Mouse (Mus musculus): ENCODE measurements around the gene Fcgr3.
A peak's percentile ranks its signal among the peaks of the same experiment; 100 is the strongest.
"Not testable (repeated sequence)": the region's sequence is repeated elsewhere in the genome, so short reads cannot be mapped to it uniquely, and the experiment has no call there.

Gene Fcgr3

DNA sequence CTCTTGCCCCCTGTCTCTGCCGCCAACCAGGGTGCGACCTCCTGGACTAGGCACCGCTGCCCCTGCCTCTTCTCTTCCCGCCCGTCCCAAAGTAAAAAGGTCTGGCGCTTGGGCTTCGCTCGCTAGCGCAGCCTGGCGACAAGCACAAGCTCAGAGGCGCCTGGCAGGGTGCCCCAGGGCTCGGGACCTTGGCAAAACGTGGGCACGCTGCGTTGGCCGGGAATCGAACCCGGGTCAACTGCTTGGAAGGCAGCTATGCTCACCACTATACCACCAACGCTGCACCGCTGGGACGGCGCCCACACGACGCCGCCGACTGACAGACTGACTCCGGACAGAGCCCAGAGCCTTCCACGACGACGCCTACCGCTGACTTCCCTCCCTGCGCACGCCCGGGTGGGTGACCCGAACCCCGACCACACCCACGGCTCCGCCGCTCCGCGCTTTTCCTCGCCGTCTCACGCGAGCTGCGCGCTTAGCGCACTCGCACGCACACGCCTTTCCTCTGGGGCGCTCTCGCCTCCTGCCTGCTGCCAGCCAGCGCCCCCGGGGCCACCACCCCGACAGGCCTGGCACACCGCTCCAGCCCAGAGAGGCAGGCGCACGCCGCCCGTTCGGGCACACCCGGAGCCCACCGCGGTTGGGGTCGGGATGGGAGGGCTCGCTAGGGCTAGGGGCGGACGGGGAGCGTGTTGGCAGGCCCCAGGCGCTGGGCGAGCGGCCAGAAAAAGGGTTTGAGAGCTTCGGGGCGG lies at the start of gene Fcgr3:
TSS of gene Fcgr3 (minus strand) at position 445 of the 752 bp plus-strand sequence.
- DNase-seq: peak; percentile 85

- DNase-seq: peak; percentile 37
Observed at GRCm38 (mm10) chr1:171113873-171114299, 49.2 kb upstream of the Fcgr3 start, which contains the start of gene Cfap126. Cfap126 (plus strand) TSS chr1:171113918.

DNA sequence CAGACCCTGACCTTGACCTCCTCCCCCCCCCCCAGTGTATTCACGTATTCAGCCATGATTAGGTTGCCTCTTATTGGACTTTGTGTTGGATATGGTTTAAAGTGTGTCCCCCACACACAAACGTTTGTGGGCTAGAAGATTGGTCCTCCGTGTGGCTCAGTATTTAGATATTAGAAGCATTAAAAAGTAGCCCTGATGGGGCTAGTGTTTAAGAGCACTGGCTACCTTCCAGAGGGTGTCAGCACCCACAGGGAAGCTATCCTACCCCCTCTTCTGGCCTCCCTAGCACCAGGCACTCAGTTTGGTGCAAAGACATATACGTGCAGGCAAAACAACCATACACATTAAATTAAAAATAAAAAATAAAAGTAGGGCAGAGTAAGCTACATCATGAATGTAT lies 48.3 kb upstream of the Fcgr3 start:
- no peak for DNase-seq

GRCm38 (mm10) chr1:171111781-171112575 lies 47.2 kb upstream of the Fcgr3 start:
- DNase-seq: no peak

DNA sequence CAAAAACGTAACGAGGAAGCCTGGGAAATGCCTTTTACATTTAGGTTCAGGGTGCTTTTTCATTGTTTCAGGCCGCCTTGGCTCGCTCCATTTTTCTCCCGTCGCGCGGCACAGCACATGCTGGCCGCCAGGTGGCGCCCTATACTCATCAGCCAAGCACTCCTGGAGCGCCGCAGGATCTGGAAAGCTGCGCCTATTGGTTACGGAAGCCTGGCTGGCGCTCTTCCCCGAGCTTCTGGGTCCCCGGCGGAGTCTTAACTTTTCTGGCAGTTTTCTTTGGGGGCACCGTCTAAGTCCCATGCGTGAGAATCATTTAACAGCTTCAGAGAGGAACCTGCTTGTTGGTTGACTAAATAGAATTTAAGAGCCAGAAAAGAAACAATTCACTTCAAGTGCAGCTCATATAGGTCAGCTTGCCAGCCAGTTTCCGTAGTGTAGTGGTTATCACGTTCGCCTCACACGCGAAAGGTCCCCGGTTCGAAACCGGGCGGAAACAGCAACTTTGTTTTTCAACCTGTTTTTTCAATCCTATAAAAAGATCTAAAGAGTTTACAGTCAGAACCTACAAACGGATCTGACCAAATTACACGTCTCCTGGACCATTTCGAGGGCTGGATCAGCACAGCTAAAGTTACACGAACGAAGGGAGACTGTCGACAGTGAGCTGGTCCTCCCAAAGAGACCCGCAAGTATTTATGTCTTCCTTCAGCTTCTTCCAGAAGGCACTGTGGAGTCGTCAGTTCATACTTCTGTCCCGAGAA lies 46.5 kb upstream of the Fcgr3 start:
- peak; percentile 94 for DNase-seq

DNA sequence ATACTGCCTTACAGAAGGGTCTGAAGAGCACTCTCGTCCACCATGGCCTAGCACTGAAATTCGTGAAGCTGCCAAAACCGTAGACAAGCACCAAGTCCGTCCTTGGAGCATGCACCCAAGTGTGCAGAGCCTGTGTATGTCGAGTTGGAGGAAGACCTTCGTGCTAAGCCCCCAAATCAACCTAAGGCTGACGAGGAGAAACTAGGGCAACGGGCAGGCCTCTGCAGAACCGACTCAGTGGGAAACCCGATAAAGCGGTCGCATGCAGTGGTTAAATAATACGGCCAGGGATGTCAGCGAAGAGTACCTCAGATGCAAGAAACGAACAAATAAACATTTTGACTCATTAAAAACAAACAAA lies 45.9 kb upstream of the Fcgr3 start:
- no peak for DNase-seq

GRCm38 (mm10) chr1:171109620-171110019 lies 44.9 kb upstream of the Fcgr3 start:
- DNase-seq: no peak

GRCm38 (mm10) chr1:171105226-171105625 lies 40.5 kb upstream of the Fcgr3 start:
- DNase-seq: no peak

- no peak for DNase-seq
Observed at GRCm38 (mm10) chr1:171103179-171103840, 38.6 kb upstream of the Fcgr3 start.

DNA sequence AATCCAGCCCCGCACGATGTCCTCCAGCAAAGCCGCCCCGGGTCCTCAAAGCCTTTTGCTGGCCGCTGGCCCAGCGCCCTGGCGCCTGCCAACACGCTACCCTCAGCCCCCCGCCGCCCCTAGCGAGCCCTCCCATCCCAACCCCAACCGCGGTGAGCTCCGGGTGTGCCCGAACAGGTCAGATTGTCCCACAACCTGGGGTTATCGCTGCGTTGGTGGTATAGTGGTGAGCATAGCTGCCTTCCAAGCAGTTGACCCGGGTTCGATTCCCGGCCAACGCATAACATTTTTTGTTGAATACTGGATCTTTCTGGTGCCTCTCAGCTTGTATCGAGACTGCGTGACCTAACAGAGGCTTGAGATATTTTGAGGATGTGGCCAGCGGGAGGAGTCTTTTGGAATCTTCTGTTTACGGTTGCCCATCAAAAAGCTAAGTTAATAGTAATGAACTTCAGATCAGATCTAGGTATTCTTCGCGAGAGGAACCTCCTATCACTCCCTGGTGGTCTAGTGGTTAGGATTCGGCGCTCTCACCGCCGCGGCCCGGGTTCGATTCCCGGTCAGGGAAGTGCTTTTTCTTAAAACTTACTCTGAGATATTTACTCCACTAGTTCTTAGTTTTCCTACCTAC lies 37.9 kb upstream of the Fcgr3 start:
- DNase-seq: peak; percentile 83

GRCm38 (mm10) chr1:171101733-171102546 lies 37.2 kb upstream of the Fcgr3 start:
- DNase-seq: peak; percentile 86

DNA sequence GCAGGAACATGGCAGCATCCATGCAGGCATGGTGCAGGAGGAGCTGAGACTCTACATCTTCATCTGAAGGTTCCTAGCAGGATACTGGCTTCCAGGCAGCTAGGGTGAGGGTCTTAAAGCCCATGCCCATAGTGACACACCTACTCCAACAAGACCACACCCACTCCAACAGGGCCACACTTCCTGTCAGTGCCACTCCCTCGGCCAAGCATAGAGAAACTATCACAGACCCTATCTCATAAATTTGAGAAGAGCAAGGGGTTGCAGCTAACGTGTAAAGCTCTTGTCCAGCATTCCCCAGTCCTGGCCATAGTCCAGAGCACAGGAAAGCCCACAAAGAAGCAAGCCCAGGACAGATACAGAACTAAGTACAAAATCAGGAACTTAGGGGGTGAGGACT lies 36.3 kb upstream of the Fcgr3 start:
- DNase-seq: no peak

DNA sequence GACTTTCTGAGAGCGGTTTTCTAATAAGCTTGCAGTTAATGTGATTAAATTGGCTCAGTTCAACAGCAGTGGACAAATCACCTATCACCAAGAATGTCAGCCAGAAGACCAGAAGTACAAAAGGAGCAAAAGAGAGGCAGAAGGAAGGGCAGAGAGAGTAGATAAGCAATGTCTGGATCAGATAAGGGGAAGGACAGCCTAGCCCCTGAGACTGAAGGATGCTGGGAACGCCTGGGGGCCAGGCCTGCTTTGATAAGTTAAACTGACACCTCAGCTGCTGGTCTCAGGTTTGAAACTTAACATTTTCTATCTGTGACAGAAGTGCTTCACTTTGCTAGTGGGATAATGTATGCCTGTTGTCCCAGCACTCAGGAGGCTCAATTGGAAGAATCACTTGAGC lies 32.9 kb upstream of the Fcgr3 start:
- DNase-seq: no peak

DNA sequence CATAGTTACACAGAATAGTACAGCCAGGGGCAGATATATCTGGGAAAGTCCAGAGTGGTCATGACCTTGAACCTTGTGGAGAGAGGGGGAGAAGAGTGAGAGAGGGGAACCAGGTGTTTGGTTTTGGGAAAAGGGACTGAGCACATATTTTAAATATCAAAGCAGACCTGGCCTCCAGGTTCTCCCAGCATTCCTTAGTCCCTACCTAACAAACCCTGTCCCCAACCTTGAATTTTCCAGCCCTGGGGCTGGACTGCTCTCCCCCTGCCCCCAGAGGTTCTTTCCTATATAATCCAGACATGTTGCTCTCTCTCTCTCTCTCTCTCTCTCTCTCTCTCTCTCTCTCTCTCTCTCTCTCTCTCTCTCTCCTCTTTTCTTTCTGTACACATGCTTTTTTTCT lies 32.4 kb upstream of the Fcgr3 start:
- no peak for DNase-seq

- no peak for DNase-seq
Observed at GRCm38 (mm10) chr1:171096110-171096964, 31.6 kb upstream of the Fcgr3 start.

- DNase-seq: no peak
Observed at GRCm38 (mm10) chr1:171094424-171094823, 29.7 kb upstream of the Fcgr3 start.

DNA sequence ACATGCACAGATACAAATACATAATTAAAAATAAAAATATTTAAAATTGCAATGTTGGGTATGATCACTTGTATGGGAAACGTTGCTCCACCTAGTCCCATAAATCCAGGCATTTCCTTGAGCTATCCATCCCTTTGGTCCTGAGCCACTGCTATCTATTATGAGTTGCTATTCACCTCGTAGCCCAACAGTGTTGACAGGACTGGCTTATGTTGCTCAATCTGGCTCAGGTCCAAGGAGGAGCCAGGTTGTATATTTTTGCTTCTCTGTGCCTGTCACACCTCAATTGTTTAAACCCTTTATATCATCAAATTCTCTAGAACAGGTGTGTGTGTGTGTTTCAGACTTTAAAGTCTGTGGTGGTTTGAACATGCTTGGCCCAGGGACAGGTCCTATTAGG lies 26.0 kb upstream of the Fcgr3 start:
- no peak for DNase-seq

GRCm38 (mm10) chr1:171089891-171090290 lies 25.2 kb upstream of the Fcgr3 start:
- DNase-seq: no peak

GRCm38 (mm10) chr1:171088237-171088869 lies 23.6 kb upstream of the Fcgr3 start:
- DNase-seq: not testable (repeated sequence)

DNA sequence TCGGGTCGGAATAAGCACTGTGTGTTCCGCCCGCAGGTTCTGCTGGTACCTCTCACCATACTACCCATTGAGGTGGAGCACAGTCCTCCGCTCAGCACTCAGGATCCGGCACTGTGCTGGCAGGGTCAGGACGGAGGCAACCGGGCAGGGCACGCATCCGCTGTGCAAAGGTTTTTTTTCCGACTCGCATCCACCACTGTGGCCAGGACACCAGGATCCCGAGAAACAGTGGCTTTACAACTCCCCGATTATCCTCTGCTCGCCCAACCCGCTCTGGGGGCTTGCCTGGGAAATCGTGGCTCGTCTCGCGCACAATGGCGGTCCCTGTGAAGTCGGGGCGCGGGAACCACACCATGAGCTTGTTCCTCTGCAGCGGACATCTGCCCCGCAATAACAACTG lies 21.0 kb upstream of the Fcgr3 start:
- no peak for DNase-seq
